Mouse (Mus musculus) stomach, embryonic 14.5 days (tissue): ENCODE measurements around the gene Olfr726. TPM values are rescaled to one million over a fixed set of nuclear protein-coding genes. Genes with fewer than 3 reads are reported as not detected.

Experiments
- polyA plus RNA-seq: library from polyadenylated mRNA; unstranded; fragments of >200 nt; fragmentation: Nextera tagmentation; extraction: Ambion mirVana; gene quantifications from 2 replicates; pipeline ENCODE4 v1.2.1, GENCODE M21; 2014

Olfr726 gene
- polyA plus RNA-seq, 1 experiment from 2014 or later, result not detected

Other genes starting within 250 kb of the Olfr726 start
- gene Olfr722, start 189.0 kb downstream of the Olfr726 start, polyA plus RNA-seq, result not detected in 2 replicates
- not detected in 2 replicates for gene Olfr723, start 159.2 kb downstream of the Olfr726 start, polyA plus RNA-seq
- gene Olfr724, start 127.7 kb downstream of the Olfr726 start, polyA plus RNA-seq, result not detected in 2 replicates
- not detected in 2 replicates for gene Olfr725, start 50.6 kb downstream of the Olfr726 start, polyA plus RNA-seq
- not detected in 2 replicates for gene Olfr727, start 32.2 kb upstream of the Olfr726 start, polyA plus RNA-seq
- not detected in 2 replicates for gene Olfr728, start 51.7 kb upstream of the Olfr726 start, polyA plus RNA-seq
- not detected in 2 replicates for gene Olfr729, start 62.0 kb upstream of the Olfr726 start, polyA plus RNA-seq
- gene Olfr730, start 97.2 kb upstream of the Olfr726 start, polyA plus RNA-seq, result not detected in 2 replicates
- not detected in 2 replicates for gene Olfr731, start 150.9 kb upstream of the Olfr726 start, polyA plus RNA-seq
- gene Olfr732, start 193.3 kb upstream of the Olfr726 start, polyA plus RNA-seq, result not detected in 2 replicates
- gene Olfr733, start 210.6 kb upstream of the Olfr726 start, polyA plus RNA-seq, result not detected in 2 replicates
- gene Olfr734, start 235.8 kb upstream of the Olfr726 start, polyA plus RNA-seq, result not detected in 2 replicates